Mouse (Mus musculus) midbrain, postnatal 0 days (tissue): ENCODE measurements around the gene Thsd4. TPM values are rescaled to one million over a fixed set of nuclear protein-coding genes. Genes with fewer than 3 reads are reported as not detected.

Experiments used
- ATAC-seq: fragments of 200-750 bp; cut with Nextera tagmentation; 2 replicates; pipeline ENCODE4 v1.8.0; 2017; ENCODE audit warnings: moderate number of reproducible peaks, mild to moderate bottlenecking, moderate TSS enrichment, moderate library complexity; ENCODE audit not compliant: low FRiP score
- DNase-seq: peaks from one replicate; pipeline ENCODE4 v3.0.0-alpha.2; 2015; ENCODE audit warnings: low spot score
- H3K27ac ChIP-seq: fragments of 300-500 bp; sonication (generic); 2 replicates; pipeline ENCODE4 v1.5.1; 2014; ENCODE audit warnings: low read depth, mild to moderate bottlenecking, low read length, mixed read lengths
- H3K27me3 ChIP-seq: fragments of 300-500 bp; sonication (generic); 2 replicates; pipeline ENCODE4 v1.6.1; 2014; ENCODE audit warnings: low read length, control low read depth, mixed read lengths; ENCODE audit not compliant: insufficient read depth
- H3K36me3 ChIP-seq: fragments of 300-500 bp; sonication (generic); 2 replicates; pipeline ENCODE4 v1.6.1; 2014; ENCODE audit warnings: low read length, control low read depth, mixed read lengths; ENCODE audit not compliant: insufficient read depth
- H3K4me1 ChIP-seq: fragments of 300-500 bp; sonication (generic); 2 replicates; pipeline ENCODE4 v1.6.1; 2014; ENCODE audit warnings: mild to moderate bottlenecking, control low read depth, antibody characterized with exemption, low read length, mixed read lengths; ENCODE audit not compliant: insufficient read depth
- H3K4me2 ChIP-seq: fragments of 300-500 bp; sonication (generic); 2 replicates; pipeline ENCODE4 v1.6.1; 2014; ENCODE audit warnings: low read depth, mild to moderate bottlenecking, low read length, mixed read lengths; ENCODE audit not compliant: poor library complexity, severe bottlenecking
- H3K4me3 ChIP-seq: fragments of 300-500 bp; sonication (generic); 2 replicates; pipeline ENCODE4 v1.5.1; 2014; ENCODE audit warnings: low read depth, mild to moderate bottlenecking, low read length, moderate library complexity
- H3K9ac ChIP-seq: fragments of 300-500 bp; sonication (generic); replicated peaks from 2 replicates; pipeline ENCODE4 v1.6.1; 2014; ENCODE audit warnings: mild to moderate bottlenecking, low read length, moderate library complexity, mixed read lengths; ENCODE audit not compliant: poor library complexity, severe bottlenecking
- H3K9me3 ChIP-seq: fragments of 300-500 bp; sonication (generic); 2 replicates; pipeline ENCODE4 v1.6.1; 2016; ENCODE audit warnings: low read length, control low read depth
- CTCF ChIP-seq: IDR thresholded peaks from 2 replicates; pipeline ENCODE4 v1.5.1; 2016; ENCODE audit warnings: antibody characterized with exemption, mild to moderate bottlenecking
- WGBS: fragments of 180-500 bp; shearing (Covaris S2); extraction: QIAGEN DNeasy Blood & Tissue Kit; methylation state at CpG from one replicate; pipeline ENCODE4 v1.1.7; 2014; 5-methylcytosine and 5-hydroxymethylcytosine counted together
- polyA plus RNA-seq: library from polyadenylated mRNA; unstranded; fragments of >200 nt; fragmentation: Nextera tagmentation; extraction: Ambion mirVana; gene quantifications from 2 replicates; pipeline ENCODE4 v1.2.1, GENCODE M21; 2015
- total RNA-seq: library from RNA; depleted of rRNA; stranded (reverse); fragments of >200 nt; gene quantifications from 2 replicates; pipeline ENCODE4 v1.2.3, GENCODE M21; 2014

Gene Thsd4
- total and polyA plus RNA-seq, 2 experiments from 2014 or later, result 4.8 to 23.6 TPM

- ATAC-seq (no peak), DNase-seq (no peak)
- H3K4me1 ChIP-seq, result no peaks in the 10 kb centered on the region
- no peak overlapping the region for H3K27ac ChIP-seq
- H3K9ac ChIP-seq, result no peak overlapping the region
- no peak overlapping the region for H3K4me3 ChIP-seq
- no peaks in the 10 kb centered on the region for H3K36me3 ChIP-seq
- H3K4me2 ChIP-seq, result no peak overlapping the region
- H3K27me3 ChIP-seq, result no peaks in the 10 kb centered on the region
- 86% methylated on average over 2 of the region's 2 CpGs for WGBS
- no peaks in the 10 kb centered on the region for H3K9me3 ChIP-seq
- TF ChIP-seq CTCF, result no peak
Measured at GRCm38 (mm10) chr9:60187437-60187836, 334.4 kb downstream of the Thsd4 start.

GRCm38 (mm10) chr9:60186948-60187347 is 334.9 kb downstream of the Thsd4 start:
- no peak for ATAC-seq

GRCm38 (mm10) chr9:60184083-60184482 is 337.8 kb downstream of the Thsd4 start:
- H3K36me3 ChIP-seq, result no peaks in the 10 kb centered on the region
- no peaks in the 10 kb centered on the region for H3K27me3 ChIP-seq
- H3K27ac ChIP-seq, result no peak overlapping the region
- DNase-seq, result no peak
- no peaks in the 10 kb centered on the region for H3K9me3 ChIP-seq
- H3K4me3 ChIP-seq, result no peak overlapping the region
- no peak overlapping the region for H3K4me2 ChIP-seq
- H3K4me1 ChIP-seq, result no peaks in the 10 kb centered on the region
- 76% methylated on average over 3 of the region's 3 CpGs for WGBS
- H3K9ac ChIP-seq, result no peak overlapping the region
- ATAC-seq, result no peak
- TF ChIP-seq CTCF, result no peak

More at GRCm38 (mm10) chr9:60186948-60187347, 334.9 kb downstream of the Thsd4 start:
- no peaks in the 10 kb centered on the region for H3K4me1 ChIP-seq
- no peaks in the 10 kb centered on the region for H3K9me3 ChIP-seq
- no peaks in the 10 kb centered on the region for H3K27me3 ChIP-seq
- no peaks in the 10 kb centered on the region for H3K36me3 ChIP-seq
- H3K27ac ChIP-seq, result no peak overlapping the region
- TF ChIP-seq CTCF, result no peak
- no peak overlapping the region for H3K4me3 ChIP-seq
- DNase-seq, result no peak
- no peak overlapping the region for H3K9ac ChIP-seq
- no peak overlapping the region for H3K4me2 ChIP-seq
- WGBS, result 87% methylated on average over 7 of the region's 7 CpGs

- H3K9ac ChIP-seq, result no peak overlapping the region
- 91% methylated on average over 6 of the region's 6 CpGs for WGBS
- no peak for DNase-seq
- no peak overlapping the region for H3K4me3 ChIP-seq
- no peaks in the 10 kb centered on the region for H3K9me3 ChIP-seq
- H3K4me2 ChIP-seq, result no peak overlapping the region
- H3K36me3 ChIP-seq, result no peaks in the 10 kb centered on the region
- no peak overlapping the region for H3K27ac ChIP-seq
- TF ChIP-seq CTCF, result no peak
- no peak for ATAC-seq
- no peaks in the 10 kb centered on the region for H3K4me1 ChIP-seq
- no peaks in the 10 kb centered on the region for H3K27me3 ChIP-seq
Measured at GRCm38 (mm10) chr9:60182371-60182770, 339.5 kb downstream of the Thsd4 start.

GRCm38 (mm10) chr9:60180936-60181335 is 340.9 kb downstream of the Thsd4 start:
- no peak overlapping the region for H3K4me3 ChIP-seq
- no peak overlapping the region for H3K27ac ChIP-seq
- H3K36me3 ChIP-seq, result no peaks in the 10 kb centered on the region
- ATAC-seq (no peak), DNase-seq (no peak)
- TF ChIP-seq CTCF, result no peak
- H3K27me3 ChIP-seq, result no peaks in the 10 kb centered on the region
- WGBS, result 91% methylated on average over 3 of the region's 3 CpGs
- no peak overlapping the region for H3K9ac ChIP-seq
- H3K9me3 ChIP-seq, result no peaks in the 10 kb centered on the region
- H3K4me2 ChIP-seq, result no peak overlapping the region
- no peaks in the 10 kb centered on the region for H3K4me1 ChIP-seq

GRCm38 (mm10) chr9:60180114-60180513 is 341.7 kb downstream of the Thsd4 start:
- Histone ChIP-seq H3K4me2 (no peak overlapping the region), H3K27ac (no peak overlapping the region), H3K9ac (no peak overlapping the region), H3K9me3 (no peaks in the 10 kb centered on the region), H3K4me3 (no peak overlapping the region), H3K4me1 (no peaks in the 10 kb centered on the region), H3K36me3 (no peaks in the 10 kb centered on the region), H3K27me3 (no peaks in the 10 kb centered on the region)
- no peak for ATAC-seq
- no peak for DNase-seq
- TF ChIP-seq CTCF, result no peak
- 87% methylated on average over 6 of the region's 6 CpGs for WGBS
